Mouse (Mus musculus) urinary bladder, postnatal 36 days (tissue): ENCODE measurements around the gene Amdhd2.

Experiments used
- DNase-seq, 2 experiments: peaks; one replicate each; pipeline ENCODE4 v3.0.0; 2022; ENCODE audit warnings: low spot score in 2 of 2, mixed read lengths in 1 of 2

The Amdhd2 gene

DNA sequence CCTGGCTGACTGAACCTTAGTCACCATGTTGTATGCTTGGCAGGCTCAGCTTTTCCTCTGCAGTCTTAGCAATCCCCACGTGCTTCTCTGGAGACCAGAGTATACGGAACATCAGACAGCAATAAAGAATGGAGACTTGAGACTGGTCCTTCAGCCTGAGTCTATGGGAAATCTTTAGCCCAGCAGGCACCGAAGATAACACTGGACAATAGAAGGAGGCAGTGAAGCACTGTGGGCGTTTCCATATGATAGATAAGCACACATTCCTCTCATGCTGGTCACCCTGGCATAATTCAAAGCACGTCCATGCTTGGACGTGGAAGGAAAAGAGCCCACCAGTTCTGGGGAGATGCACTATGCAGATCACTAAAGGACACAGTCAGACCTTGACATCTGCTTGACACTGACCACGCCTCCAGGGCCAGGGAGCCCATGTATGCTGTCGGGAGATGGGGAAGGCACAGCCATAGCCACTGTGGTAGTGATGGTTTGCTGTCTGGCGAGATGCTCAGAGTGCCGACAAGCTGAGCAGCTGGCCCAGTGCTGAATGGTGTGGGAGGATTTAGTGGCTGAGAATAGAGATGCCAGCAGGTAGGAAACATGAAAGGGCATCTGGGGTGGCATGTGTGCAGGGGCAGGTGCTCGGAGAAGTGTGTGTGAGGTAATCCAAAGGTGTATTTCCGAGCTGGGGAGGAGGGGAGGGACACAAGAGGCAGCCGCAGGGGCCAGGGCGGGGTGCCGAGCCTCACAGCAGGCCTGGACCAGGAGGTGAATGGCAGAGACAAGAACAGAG, 33.7 kb upstream of the Amdhd2 start:
- no peak for DNase-seq

DNA sequence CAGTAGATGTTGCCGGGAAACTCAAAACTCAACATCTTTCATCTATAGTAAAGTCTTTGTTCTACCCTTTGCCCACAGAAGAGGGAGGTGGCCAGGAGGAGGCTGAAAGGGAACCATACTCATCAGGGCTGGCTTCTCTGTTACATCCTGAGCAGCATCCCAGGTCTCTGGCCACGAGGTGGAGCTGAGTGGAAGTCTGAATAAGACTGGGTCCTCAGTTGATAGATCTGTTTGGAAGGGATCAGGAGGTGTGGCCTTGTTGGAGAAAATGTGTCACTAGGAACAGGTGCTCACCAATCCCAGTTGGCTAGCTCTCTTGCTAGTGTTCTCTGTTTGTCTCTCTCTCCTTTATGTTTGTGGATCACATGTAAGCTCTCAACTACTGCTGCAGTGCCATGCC, 31.8 kb upstream of the Amdhd2 start:
- no peak for DNase-seq

DNA sequence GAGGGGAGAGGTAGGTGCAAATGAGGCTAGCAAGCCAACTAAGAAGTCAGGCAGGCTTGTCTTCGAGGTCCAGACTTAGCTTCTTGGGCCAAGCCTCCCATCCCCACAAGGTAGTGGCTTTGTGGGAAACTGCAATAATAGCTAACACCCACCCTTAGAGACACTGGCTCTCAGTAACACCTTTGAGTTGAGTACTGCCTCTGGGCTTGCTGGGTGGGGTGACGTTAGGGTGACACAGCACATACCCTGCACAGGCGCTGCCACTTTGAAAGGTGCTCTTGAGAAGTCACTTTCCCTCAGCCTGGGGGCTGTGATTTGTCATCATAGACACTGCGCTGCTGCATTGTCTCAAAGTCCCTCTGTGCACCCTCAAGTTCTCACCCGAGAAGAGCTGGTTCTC, 30.2 kb upstream of the Amdhd2 start:
- DNase-seq, result no peak

DNA sequence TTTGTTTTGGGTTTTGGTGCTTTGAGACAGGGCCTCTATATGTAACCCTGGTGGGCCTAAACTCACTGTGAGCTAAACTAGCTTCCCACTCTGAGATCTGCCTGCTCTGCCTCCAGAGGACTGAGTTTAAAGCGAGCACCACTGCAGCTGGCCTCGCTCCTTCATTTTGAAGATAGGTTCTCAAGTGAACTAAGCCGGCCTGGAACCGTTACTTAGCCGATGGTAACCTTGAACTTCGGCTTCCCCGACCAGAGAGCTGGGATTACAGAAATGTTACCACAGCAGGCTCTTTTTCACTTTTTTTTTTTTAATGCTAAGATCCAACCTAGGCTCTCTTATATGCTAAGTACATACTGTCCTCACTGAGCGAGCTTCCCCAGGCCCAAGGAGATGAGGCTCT, 29.7 kb upstream of the Amdhd2 start:
- no peak for DNase-seq

DNA sequence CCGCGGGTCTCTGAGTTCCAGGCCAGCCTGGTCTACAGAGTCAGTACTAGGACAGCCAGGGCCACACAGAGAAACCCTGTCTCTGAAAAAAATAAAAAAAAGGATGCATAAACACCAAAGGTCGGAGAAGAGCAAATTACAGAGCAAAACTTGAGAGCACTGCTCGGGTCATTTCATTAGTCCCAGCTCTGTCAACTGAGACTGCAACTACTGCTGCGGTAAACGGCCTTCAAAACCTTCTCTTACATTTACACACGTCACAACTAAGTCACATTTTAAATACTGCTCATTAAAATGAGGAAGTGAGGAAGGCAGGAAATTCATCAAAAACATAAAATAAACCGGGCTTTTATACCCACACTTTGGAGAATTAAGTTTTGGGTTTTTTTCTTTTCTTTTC, 29.3 kb upstream of the Amdhd2 start:
- DNase-seq, result no peak

DNA sequence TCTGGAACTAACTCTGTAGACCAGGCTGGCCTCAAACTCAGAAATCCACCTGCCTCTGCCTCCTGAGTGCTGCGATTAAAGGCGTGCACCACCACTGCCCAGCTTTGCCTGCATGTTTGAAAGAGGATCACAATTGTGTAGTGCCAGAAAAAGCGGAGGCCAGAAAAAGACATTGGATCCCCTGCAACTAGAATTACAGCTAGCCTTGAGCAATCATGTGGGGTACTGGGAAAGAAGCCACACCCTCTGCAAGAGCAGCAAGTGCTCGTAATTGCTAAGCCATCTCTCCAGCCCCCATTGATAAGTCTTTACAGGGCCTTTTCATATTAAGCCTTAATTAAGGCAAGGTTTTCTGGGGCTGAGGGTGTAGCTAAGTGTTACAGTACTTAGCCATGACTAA, 27.9 kb upstream of the Amdhd2 start:
- DNase-seq, result no peak

DNA sequence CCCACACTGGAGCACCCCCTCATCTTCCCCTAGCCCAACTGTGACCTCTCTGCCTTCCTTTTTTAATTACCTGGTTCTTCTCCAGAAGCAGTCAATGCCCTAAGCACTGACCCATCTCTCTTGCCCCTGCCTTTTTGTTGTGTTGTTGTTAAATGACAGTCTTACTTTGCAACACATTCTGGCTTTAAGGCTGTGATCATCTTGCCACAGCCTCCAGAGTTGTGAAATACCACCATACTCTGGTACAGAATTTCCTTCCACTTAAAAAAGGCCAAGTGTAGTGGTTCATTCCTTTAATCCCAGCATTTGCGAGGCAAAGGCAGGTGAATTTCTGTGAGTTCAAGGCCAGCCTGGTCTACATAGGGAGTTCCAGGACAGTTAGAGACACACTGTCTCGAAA, 27.4 kb upstream of the Amdhd2 start:
- DNase-seq, result no peak

DNA sequence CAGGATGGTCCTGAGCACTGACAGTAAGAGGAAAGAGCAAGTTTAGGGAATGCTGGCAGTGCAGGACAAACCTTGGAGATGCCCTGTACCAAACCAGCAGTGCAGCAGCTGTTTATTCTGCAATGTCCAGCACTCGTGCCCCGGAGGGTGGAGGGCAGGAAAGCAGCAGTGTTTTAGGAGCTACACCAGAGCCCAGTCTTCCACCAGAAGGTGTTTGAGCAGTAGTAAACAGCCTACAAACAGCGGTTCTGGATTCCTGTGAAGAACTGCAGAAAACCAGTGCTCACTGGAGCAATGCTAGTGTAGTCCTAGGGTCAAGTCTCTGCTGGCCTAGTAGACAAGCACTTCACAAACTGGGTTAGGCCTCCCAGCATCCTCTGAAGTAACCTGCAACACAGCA, 10.7 kb upstream of the Amdhd2 start:
- DNase-seq, result no peak

DNA sequence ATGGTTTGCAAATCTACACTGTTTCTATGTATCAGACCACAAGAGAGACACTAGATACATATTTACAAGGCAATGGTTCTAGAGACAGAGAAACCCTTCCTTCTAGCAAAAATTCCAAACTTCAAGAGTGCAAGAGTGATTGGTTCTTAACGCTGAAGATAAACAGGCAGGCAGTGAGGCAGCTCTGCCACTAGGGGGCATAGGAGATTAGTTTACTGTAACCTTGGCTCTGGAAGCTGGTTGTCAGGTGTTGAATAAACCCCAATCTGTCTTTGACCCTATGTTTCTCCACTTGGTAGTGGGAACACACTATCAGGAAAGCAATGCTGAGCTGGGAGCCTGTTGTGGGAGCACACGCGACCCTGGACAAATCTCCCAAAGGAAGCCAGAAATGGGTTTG, 9.9 kb upstream of the Amdhd2 start:
- peak; percentile 50 to 54 for DNase-seq

DNA sequence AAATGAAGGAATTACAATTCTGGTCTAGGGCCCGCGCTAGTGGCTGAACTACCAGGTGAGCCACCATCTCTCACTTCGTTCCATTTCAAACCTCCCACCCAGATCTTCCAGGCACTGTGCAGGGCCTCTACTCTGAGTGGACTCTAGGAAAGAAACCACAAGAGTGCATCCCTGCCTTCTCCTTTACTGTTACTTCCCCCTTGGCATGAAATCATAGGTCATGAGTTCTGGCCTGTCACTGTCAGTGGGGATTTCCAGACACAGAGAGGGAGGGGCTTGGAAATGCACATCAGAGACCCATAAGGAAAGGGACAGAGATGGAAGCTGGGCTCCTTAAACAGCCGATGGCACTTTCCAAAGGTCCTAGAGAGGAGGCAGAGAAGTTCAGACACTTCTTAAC, 8.2 kb upstream of the Amdhd2 start:
- no peak for DNase-seq

DNA sequence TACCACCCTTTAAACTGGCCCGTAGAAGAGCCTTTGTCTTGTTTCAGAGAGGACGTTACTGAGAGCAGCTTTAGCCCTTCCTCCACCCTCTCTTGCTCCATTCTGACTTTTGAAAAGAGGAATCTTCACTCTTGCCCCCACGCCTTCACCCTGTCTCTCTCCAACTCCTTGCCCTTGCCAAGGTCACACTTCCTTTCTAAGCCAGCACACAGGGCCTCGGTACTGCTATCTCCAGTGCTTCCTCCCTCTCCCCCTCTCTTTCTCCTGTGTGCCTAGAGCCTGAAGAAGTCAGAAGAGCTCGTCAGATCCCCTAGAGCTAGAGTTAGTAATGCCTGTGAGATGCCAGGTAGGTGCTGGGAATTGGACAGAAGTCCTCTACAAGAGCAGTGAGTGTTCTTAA, 7.2 kb upstream of the Amdhd2 start:
- DNase-seq, result no peak

DNA sequence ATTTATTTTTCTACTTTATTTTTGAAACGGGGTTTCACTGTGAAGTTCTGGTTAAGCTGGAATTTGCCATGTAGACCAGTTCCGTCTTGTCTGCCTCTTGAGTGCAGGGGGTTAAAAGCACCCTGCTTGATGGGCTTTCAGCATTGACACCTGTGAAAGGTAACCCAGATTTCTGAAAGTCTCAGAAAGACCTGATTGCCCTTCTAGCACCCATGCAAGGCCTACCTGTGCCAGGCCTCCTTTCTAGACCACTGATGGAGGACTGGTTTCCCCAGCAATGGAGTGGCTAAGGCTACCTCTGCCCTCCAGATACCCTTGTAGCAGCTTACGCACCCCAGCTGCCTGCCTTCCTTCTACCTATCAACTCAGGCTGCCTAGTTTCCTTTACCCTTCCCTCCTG, 6.6 kb upstream of the Amdhd2 start:
- DNase-seq, result no peak

DNA sequence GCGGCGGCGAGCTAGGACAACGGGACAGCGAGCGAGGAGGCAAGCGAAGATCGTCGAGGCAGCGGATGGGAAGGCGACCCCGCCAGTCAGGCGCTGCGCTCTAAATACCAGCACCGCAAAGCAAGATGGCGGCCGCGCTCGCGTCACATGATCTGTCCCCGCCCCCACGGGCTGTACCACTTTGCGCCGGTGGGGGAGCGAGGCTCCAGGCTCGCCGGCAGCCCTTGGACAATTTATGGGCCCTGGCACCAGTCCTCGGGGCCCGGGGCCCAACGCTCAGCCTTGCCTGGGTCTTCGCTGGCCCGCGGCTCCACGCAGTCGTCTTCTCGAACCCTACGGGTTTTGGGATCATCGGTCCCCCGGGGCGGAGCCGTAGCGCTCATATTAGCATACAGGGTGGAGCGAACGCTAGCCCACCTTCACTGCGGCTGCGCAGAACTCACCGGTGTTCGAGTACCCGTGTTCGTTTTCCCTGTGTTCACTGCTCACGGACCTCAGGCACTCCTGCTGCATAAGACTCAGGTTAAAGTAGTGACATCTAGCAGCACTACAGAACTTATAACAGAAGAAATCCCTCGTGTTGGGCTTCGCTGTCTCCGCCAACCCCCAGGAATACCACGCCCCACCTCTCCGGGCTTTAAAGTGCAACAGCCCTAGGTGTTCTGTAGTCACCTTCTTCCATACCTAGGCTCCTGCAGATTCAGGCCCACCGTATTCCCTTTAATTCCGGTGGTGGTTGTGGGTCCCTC, 5.9 kb upstream of the Amdhd2 start, which contains the start of gene Atp6v0c:
Gene Atp6v0c, minus strand, starts transcription at position 386 of the 749 bp plus-strand sequence.
- peak; percentile 92 to 93 for DNase-seq

DNA sequence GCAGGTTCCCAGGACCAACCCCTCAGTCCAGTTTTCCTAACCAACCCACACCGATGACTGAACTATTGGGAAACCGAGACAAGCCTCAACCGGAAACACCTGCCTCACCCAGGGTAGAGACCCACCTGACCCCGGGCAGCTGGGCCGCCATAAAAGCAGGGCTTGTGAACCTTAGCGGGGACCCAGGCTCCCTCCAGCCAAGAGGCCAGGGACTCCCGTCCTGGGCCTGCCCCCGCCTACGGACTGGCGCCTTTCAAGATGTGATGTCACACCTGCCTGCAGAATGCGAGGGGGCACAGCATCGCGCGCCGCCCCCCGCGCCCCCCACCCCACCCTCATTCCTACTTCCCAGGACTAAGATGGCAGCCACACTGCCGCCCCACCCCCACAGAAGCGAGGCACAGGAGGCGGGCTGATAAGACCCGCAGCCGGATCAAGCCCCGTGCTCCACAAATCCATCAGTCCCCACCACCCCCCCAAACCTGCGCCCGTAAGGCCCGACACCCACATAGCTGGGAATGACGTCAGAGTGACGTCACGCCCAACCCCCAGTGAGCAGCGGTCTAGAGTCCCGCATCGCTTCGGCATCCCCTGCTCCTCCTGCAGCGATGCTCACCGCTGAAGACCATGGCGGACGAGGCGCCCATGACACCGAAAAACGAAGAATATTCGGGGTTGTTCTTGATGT, 5.2 kb upstream of the Amdhd2 start:
- DNase-seq, result peak in 1 of 2 experiments; percentile 42

DNA sequence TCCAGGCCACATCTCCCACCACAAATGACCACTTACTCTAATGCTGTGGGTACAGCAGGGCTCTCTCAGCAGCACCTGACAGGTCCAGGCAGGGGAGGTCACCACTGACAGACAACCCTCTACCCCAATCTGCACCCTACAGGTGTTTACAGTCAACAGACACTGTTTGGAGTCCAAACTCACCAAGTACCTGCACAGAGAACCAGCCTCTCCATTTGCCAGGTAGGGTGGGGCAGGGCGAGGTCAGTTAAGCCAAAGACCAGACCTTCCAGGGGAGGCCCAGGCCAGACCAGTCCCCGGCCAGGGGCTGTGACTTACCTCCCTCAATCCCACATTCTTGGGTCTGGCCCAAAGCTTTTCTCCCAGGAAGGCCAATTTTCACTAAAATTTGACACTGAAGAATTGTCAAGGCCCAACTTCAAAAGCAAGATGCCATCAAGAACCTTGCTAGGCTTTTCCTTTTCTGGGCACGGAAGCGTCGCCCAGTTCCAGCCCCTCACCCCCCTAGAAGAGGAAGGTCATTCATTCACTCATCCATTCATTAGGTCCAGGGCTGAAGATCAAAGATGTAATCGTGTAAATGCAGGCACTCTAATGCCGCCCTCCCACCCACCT, 4.4 kb upstream of the Amdhd2 start:
- no peak for DNase-seq

DNA sequence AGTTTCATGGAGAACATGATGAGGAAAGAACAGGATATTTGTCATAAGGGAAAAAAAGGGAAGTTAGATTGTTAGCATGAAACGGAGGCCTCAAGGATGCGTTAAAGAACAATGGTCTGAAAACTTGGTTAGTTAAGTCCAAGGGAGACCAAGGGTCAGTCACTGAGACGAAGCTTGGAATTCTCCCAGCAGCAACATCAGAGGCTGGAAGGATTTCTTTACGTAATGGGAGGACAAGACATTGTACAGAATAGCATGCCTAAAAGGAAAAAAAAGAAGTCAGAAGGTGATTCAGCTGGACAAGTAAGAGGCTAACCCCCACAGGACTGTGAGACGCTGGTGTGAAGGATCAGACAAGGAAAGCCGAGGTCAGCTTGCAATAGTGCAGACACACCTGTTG, 3.6 kb upstream of the Amdhd2 start:
- no peak for DNase-seq

DNA sequence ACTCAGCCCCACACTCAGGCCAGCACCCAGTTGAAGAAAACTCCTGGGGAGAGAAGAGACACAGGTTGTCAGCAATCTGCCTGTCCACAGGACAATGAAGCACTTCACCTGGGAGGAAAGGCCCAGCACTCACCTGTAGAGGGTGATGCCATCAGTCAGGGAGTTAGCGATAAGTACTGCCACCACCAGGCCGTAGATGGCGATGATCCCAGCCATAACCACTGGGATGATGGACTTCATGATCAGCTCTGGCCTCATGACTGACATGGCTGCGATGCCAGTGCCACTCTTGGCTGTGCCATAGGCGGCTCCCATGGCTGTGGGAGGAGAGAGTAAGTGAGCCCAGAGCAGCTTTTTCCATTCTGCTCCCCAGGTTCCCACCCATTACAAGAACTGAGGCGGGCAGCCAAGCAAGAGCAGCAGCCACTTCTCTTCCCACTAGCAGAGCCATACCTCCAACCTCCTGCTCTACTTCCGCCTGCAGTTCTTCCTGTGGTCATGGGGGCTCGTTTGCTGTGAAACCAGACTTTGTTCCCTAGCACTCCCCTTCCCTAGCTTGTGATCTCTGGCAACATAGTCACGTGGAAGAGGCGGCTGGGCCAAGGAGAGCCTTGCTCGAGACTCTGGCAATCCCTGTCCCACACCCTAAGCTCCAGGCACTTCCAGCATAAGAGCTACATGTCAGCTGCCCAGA, 1.1 kb upstream of the Amdhd2 start:
- DNase-seq, result no peak

DNA sequence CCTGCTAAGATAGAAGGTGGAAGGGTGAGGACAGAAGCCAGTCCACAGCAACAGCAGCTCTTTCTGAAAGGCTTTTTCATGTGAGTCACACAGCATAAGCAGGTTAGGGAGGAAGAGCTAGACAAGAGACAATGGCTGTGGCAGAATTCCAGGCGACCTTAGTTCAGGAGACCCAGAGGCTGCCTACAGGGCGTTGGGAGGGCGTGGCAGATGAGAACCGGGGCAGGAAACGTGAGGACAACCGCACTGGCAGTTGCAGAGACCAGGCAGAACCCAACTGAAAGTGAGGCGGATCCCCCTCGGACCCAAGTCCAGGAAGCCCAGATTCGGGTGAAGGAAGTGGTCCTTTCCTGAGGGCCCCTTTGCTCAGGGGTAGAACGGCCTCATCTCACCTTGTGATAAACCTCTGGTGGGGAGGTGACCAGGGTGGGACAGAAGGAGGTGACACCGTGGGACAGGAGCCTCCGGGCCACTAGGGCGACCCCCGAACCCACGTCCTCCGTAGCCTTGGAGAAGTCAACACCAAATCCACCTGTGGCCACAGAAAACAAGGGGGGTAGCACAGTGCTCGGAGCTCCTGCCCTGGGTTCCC, 886 bp downstream of the Amdhd2 start:
- DNase-seq, result peak in 1 of 2 experiments; percentile 19

DNA sequence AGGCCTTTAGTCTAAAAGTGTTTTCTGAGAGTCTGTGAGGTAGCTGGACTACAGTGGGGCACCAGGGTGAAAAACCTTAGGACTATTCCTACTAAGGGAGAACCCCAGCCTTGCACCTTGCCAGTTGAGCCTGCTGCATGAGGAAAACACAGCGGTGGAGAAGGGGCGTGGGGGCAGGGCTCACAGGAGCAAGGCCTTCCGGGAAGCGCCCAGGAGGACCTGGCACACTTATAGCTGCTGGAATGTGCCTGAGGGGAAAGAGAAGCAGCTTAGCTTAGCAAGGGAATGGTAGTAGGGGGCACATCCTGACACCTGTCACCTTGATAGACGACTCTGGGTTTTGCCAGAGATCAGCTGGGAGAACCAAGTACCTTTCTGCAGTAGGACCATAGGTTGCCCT, 2.1 kb downstream of the Amdhd2 start:
- DNase-seq, result no peak

DNA sequence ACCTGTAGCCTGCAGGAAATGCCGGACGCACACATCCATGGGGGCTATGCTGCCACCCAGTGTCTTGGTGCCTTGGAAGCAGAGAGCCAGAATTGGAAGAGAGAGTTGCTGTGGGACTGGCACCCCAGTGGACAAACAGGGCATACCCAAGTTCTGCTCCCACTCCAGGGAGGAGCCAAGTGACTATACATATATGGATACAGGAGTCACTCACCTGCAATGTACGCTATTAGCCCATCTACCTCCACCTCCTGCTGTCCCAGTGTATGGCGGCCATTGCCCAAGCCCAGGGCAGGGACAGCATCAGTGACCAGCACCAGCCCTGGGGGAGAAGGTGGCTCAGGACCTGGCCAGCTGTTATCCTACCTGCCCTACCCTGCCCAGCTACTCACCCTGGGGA, 6.0 kb downstream of the Amdhd2 start:
- DNase-seq, result no peak

DNA sequence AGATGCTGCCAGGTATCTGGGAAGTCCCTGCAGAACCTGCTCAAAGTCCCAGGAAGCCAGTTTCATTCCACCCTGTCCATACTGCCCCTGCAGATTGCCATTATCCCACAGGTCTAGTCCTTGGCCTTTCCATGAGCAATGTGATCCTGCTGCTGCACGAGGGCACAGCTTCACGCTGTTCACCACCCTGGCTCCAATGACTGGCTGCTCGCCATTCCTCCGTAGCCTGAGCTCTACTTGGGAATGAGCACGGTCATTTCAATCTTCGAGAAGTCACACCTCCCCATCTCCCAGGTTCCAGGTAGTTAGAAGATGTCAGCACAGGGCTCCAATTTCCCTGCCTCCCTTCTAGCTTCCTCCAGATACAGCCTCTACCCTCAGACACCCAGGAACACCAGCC, 6.4 kb downstream of the Amdhd2 start:
- no peak for DNase-seq
